Mouse (Mus musculus) ES-E14 (cell line): ENCODE results near the gene H6pd. TPM values are rescaled to one million over a fixed set of nuclear protein-coding genes. Genes with fewer than 3 reads are reported as not detected.

Experiments used
- DNase-seq: peaks from one replicate; pipeline ENCODE4 v3.0.0-alpha.2; 2013; ENCODE audit warnings: low read depth, low spot score
- H3K27ac ChIP-seq: 2 replicates; pipeline ENCODE4 v1.5.1; 2012; ENCODE audit warnings: low read depth, mild to moderate bottlenecking, low read length, moderate library complexity, mixed read lengths; ENCODE audit not compliant: poor library complexity, insufficient read depth, severe bottlenecking
- H3K36me3 ChIP-seq: 2 replicates; pipeline ENCODE4 v1.6.1; 2012; ENCODE audit warnings: mild to moderate bottlenecking, low read length, moderate library complexity, mixed read lengths; ENCODE audit not compliant: control insufficient read depth, poor library complexity, insufficient read depth, severe bottlenecking
- H3K4me1 ChIP-seq, 2 experiments: fragments of 150-350 bp in 1 of 2; sonication (generic) in 1 of 2; 2 replicates each; pipeline ENCODE4 v1.6.1; 2012; ENCODE audit warnings: low read length in 2 of 2, mild to moderate bottlenecking in 1 of 2, mixed read lengths in 1 of 2; ENCODE audit not compliant: control insufficient read depth in 2 of 2, insufficient read depth in 2 of 2, poor library complexity in 1 of 2
- H3K4me3 ChIP-seq, 2 experiments: fragments of 150-350 bp in 1 of 2; sonication (generic) in 1 of 2; 2 replicates each; pipeline ENCODE4 v1.5.1; 2012; ENCODE audit warnings: low read length in 2 of 2, low read depth in 1 of 2, mild to moderate bottlenecking in 1 of 2, mixed read lengths in 1 of 2; ENCODE audit not compliant: insufficient read depth in 1 of 2, poor library complexity in 1 of 2, severe bottlenecking in 1 of 2
- H3K9ac ChIP-seq: 2 replicates; pipeline ENCODE4 v1.6.1; 2012; ENCODE audit warnings: low read depth, mild to moderate bottlenecking, low read length, mixed read lengths; ENCODE audit not compliant: poor library complexity, insufficient read depth, severe bottlenecking
- H3K9me3 ChIP-seq: fragments of 150-350 bp; sonication (generic); 2 replicates; pipeline ENCODE4 v1.6.1; 2012; ENCODE audit warnings: low read depth, mild to moderate bottlenecking, low read length; ENCODE audit not compliant: control insufficient read depth, insufficient read depth
- CHD2 ChIP-seq: IDR thresholded peaks from 2 replicates; pipeline ENCODE4 v1.6.1; 2014; ENCODE audit warnings: mild to moderate bottlenecking, low read depth, low read length, inconsistent platforms
- HCFC1 ChIP-seq: IDR thresholded peaks from 2 replicates; pipeline ENCODE4 v1.6.1; 2012; ENCODE audit warnings: low read length, inconsistent platforms, borderline replicate concordance; ENCODE audit not compliant: insufficient read depth
- MAFK ChIP-seq: IDR thresholded peaks from 2 replicates; pipeline ENCODE4 v1.6.1; 2014; ENCODE audit warnings: mild to moderate bottlenecking, low read depth, low read length, inconsistent platforms; ENCODE audit not compliant: insufficient read depth
- ZC3H11A ChIP-seq: IDR thresholded peaks from 2 replicates; pipeline ENCODE4 v1.6.1; 2012; ENCODE audit warnings: low read depth, mild to moderate bottlenecking, inconsistent platforms, low read length, borderline replicate concordance
- ZNF384 ChIP-seq: IDR thresholded peaks from 2 replicates; pipeline ENCODE4 v1.6.1; 2012; ENCODE audit warnings: low read depth, low read length, inconsistent platforms
- in situ Hi-C, 2 experiments: fragments of 600-800 bp; cut with MboI; formaldehyde crosslinking; loops; one replicate each; pipeline ENCODE4 v1.15.1; 2025; ENCODE audit warnings: low sequenced_read_pairs in 2 of 2, inconsistent platforms in 1 of 2; ENCODE audit not compliant: unreplicated experiment in 2 of 2
- total RNA-seq: library from RNA; depleted of rRNA; stranded (reverse); fragments of 300-350 nt; gene quantifications from 2 replicates; pipeline ENCODE4 v1.2.3, GENCODE M21; 2012

Gene H6pd
- total RNA-seq, 1 experiment, result 17.6 TPM

- DNase-seq, result no peak
- TF ChIP-seq HCFC1 (no peak), MAFK (no peak), ZNF384 (no peak), CHD2 (no peak), ZC3H11A (no peak)
Measured at GRCm38 (mm10) chr4:150038533-150038932, 29.7 kb upstream of the H6pd start.

DNA sequence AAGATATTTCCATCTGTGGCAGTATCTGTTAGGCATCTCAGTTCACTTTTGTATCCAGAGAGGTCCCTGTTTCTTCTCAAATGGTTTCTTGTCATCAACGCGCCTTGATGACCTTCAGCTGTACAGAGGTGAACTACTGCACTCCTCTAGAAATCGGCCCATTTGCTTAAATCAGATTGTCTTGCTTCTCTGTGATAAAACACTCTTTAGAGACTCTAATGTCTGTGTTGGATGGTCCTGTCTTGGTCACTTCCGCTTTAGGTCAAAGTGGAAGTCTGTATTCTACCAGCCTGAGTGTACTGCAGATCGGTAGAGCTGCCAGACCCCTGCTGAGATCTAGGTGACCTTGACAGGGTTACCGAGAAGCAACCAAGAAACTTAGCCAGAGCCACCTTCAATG, 27.3 kb upstream of the H6pd start:
- in situ Hi-C loops, result no loop called here
- Histone ChIP-seq H3K27ac (no peak overlapping the region), H3K4me3 (no peak overlapping the region), H3K4me1 (peaks cover 5 to 16% of the 10 kb centered on the region in 2 experiments; a peak in 3 of 4 replicates), H3K9me3 (no peaks in the 10 kb centered on the region), H3K36me3 (no peaks in the 10 kb centered on the region), H3K9ac (no peak overlapping the region)
- no peak for TF ChIP-seq ZC3H11A
- no peak for DNase-seq

More at GRCm38 (mm10) chr4:150038533-150038932, 29.7 kb upstream of the H6pd start:
- in situ Hi-C loops, result no loop called here
- H3K4me1 ChIP-seq, result peaks cover 6 to 25% of the 10 kb centered on the region in 2 experiments
- H3K27ac ChIP-seq, result no peak overlapping the region
- H3K9me3 ChIP-seq, result no peaks in the 10 kb centered on the region
- H3K36me3 ChIP-seq, result no peaks in the 10 kb centered on the region
- H3K4me3 ChIP-seq, result no peak overlapping the region
- no peak overlapping the region for H3K9ac ChIP-seq

DNA sequence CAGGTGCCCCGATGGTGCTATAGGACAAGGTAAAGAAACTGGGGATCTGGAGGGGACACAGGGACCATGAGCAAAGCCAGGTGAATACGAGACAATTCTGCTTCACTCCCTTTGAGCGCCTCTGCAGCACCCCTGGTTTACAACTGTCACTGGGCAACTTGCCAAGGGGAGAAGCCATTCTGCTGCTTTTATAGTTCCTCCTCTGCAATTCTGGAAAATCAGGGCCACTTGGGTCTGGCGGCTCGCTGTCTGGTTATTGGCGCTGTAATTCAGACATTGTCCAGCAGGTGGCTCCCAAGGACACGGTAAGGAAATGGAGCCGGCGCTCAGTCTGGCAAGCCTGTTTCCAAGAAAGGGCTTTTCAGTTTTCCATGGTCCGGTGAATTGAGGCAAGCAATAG, 26.5 kb upstream of the H6pd start:
- H3K4me3 ChIP-seq, result no peak overlapping the region
- H3K9me3 ChIP-seq, result no peaks in the 10 kb centered on the region
- DNase-seq, result peak; percentile 80
- no peak overlapping the region for H3K27ac ChIP-seq
- TF ChIP-seq ZNF384 (no peak), ZC3H11A (peak; percentile 65)
- in situ Hi-C loops, result no loop called here
- no peaks in the 10 kb centered on the region for H3K36me3 ChIP-seq
- H3K9ac ChIP-seq, result no peak overlapping the region
- peaks cover 5 to 16% of the 10 kb centered on the region in 2 experiments; a peak in 3 of 4 replicates for H3K4me1 ChIP-seq

GRCm38 (mm10) chr4:150033261-150033671, 24.4 kb upstream of the H6pd start:
- Histone ChIP-seq H3K9me3 (no peaks in the 10 kb centered on the region), H3K36me3 (no peaks in the 10 kb centered on the region), H3K9ac (peak overlapping the region; percentile 48; the same call in 1 of the 2 replicates), H3K27ac (no peak overlapping the region), H3K4me3 (peak overlapping the region; percentile 10 to 56; a peak in 2 of 4 replicates), H3K4me1 (peaks cover 0 to 6% of the 10 kb centered on the region in 2 experiments; a peak in 2 of 4 replicates)
- in situ Hi-C loops, result no loop called here
- TF ChIP-seq ZNF384 (no peak), ZC3H11A (no peak), MAFK (no peak), CHD2 (no peak), HCFC1 (no peak)
- DNase-seq, result no peak

DNA sequence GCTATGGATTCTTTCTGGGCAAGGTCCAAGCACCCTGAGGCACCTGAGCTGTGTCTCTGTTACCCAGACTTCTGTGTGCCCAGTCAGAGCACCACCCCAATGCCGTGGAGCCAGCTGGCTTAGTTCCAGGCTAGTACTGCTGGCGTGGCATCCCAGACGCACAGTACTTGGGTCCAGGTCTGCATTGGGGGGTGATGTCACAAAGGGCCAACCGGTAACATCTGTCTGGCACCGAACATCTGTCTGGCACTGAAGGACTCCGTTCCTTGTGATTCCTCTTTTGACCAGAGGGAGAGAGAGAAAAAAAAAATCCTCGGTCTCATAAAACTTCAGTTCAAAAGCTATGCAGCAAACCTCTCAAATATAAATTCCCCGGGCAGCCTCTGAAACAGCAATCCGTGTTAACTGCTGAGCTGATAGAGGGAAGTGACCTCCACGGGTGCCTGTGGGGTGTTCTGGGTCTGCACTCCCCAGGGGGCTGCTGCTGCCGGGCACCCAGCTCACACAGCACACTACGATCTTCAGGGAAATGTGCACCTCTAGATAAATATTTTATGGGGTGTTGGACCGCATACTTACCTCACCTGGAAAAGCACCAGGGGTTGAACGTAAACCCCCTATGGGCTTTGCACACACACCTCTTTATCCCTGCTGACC, 22.5 kb upstream of the H6pd start:
- H3K4me3 ChIP-seq, result no peak overlapping the region
- H3K9ac ChIP-seq, result no peak overlapping the region
- H3K9me3 ChIP-seq, result no peaks in the 10 kb centered on the region
- in situ Hi-C loops, result no loop called here
- no peaks in the 10 kb centered on the region for H3K36me3 ChIP-seq
- no peak overlapping the region for H3K27ac ChIP-seq
- DNase-seq, result no peak
- peaks cover 0 to 6% of the 10 kb centered on the region in 2 experiments; a peak in 2 of 4 replicates for H3K4me1 ChIP-seq
- TF ChIP-seq ZNF384 (no peak), ZC3H11A (no peak), MAFK (no peak), CHD2 (no peak), HCFC1 (no peak)
